Mouse (Mus musculus) kidney, postnatal 4 days (tissue): ENCODE measurements around the gene Ror1.
A peak's percentile ranks its signal among the peaks of the same experiment; 100 is the strongest.

Source experiments
- DNase-seq, 2 experiments: peaks; one replicate each; pipeline ENCODE4 v3.0.0; 2021; ENCODE audit warnings: mixed read lengths in 2 of 2

Ror1 gene

DNA sequence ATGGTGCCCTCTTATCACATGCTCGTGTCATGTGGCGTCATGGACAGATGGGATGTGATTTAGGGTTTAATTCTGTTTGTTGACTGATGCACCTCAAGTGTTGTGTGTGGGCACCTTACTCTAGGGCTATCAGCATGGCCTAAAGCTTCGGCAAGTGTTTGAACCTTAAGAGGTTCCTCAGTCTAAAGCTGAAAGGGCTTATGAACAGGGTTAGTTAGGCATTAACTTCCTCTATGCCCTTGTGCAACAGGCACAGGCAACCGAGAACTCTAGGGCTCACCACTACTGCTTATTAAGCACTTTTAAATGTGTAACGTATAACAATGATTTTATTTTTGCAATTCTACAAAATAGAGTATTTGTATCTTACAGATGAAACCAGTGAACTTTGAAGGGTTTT lies 162.9 kb downstream of the Ror1 start:
- no peak for DNase-seq

DNA sequence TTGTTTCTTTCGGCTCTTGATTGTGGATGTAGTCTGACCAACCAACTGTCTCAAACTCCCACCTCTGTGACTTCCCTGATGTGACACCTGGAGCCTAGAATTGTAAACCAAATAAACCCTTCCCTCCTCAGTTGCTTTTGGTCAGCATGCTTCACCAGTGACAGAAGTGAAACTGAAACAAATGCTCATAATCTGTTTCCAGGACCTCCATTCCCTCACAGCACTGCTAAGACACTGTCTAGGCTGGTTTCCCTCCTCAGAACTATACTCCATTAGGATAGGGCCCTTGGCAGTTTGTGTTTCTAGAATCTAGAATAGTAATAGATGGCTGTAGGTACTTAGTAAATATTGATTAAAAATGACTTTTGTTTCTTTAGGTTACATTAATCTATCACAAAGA lies 168.3 kb downstream of the Ror1 start:
- no peak for DNase-seq

DNA sequence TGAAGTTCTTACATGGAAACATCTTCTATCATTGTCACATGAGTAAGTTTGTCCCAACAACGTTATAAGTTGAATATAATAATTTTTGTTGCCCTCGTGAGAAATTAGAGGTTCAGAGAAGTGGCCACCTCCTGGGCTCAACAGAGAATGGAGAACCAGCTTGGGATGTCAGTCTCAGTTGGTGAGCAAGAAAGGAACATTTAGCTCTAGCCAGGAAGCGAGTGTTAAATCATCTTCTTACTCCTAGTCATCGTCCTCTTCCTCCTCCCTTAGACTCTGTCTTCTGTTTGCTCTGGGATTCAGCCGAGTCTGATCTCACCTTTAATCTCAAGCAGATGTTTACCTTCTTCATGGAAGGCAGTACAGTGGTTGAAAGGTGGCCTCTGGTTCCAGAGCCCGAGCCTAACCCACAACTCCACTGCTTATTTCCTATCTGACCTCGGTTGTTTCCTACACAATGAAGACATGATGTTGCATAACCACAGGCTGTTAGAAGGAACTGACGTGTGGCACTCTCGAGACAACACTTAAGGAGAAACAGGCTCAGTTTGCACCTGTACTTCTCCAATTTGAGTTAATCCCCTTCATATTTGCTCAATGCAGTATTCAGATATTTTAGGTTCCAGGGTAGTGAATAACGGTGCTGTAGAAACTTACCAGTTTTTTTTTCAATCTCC lies 175.6 kb downstream of the Ror1 start:
- DNase-seq = no peak

DNA sequence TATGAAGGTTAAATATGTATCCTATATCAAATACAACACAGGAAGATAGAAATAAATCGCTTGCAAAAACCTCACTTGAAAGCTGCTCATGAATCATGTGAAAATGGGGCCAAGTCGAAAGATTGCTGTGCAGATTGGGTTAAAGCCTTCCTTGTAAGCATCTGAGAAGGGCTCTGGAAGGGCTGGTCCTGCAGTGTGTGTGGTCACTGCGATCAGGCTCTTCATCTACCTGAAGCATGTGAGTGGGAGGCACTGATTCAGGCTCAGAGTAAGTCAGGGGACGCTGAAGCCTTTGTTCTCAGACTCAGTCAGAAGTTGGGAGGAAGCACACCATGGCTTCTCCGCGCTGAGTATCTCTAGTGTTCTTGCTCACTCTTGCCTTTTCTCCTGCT lies 176.1 kb downstream of the Ror1 start:
- DNase-seq = no peak

DNA sequence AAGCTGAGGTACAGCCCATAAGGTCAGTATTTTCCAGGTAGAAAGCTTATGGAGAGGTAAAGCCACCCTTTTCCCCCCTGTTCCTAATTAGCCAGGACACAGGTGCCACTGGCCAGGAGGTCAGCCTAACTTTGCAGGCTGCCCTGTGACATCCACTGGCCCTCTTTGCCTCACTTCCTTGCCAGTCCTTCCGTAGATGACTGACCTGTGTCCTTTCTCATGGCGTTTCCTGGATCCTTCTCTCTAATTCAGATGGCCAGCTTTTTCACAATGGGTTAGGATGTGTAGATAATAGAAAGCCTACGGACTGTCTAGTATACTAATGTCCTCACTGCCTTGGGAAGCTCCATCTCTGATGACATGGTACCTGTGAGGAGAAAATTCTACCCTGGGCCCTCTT lies 177.8 kb downstream of the Ror1 start:
- no peak for DNase-seq

DNA sequence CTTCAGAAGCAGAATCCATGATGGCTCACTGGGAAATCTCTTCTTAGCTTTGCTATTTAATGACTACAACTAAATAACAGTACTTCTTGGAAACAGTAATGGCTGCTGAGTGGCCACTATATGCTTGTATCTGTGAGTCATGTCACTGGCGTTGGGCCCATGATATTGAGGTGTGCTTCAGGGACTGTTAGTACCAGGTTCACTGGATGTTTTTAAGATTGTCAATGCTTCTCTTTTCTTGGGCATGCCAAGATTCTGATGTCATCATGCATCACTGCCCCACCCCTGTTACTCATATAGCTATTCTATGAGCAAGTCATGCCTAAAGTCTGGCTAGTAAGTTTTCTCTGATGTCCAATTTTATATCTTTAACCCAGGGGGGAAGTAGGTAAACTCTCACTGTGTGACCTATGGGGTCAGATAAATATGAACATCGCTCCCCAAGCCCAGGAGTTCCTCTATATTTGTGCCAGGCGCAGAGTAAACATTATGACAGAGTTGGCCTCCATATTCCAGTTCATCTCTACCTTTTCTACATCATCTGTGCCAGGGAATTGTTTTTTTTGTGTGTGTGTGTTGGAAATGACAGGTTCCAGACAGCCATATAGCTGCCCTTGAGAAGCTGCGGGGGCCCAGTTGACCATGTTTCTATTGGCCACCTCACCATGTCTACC lies 178.4 kb downstream of the Ror1 start:
- DNase-seq = no peak

DNA sequence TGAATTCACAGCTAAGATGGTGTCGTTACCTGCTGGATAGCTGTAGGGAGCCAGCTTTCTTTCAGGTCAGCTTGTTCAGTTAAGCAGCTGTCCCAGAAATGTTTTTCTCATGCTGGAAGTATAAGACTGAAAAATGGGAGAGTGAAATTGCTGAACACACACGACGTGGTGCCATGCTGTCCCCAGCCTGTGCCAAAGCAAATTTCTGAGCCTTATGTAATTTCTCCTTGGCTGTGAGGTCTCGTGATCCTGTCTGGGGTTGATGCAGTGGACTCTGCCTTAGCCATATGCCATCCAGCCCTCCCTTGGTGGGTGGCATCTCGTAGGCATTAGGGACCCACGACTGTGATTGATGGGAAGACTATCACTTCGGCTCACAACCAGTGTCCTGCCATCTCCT lies 180.9 kb downstream of the Ror1 start:
- DNase-seq = no peak

DNA sequence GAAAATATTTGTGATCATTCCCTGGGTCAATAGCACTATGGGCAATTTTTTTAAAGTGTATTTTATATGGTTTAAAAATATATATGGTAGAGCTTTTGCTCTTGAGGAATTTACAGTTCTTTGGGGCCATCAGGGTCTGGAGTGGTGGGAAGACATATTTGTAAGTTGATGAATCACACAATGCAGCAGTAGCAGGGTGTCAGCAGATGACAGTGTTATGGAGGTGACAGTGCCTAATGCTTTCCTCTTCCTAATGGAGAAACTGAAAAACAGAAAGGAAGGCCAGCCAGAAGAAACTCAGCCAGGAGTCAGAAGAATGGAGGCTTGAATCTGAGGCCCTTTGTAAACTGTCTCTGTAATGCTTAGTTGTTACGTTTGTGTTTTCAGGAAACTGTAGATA lies 181.4 kb downstream of the Ror1 start:
- no peak for DNase-seq

DNA sequence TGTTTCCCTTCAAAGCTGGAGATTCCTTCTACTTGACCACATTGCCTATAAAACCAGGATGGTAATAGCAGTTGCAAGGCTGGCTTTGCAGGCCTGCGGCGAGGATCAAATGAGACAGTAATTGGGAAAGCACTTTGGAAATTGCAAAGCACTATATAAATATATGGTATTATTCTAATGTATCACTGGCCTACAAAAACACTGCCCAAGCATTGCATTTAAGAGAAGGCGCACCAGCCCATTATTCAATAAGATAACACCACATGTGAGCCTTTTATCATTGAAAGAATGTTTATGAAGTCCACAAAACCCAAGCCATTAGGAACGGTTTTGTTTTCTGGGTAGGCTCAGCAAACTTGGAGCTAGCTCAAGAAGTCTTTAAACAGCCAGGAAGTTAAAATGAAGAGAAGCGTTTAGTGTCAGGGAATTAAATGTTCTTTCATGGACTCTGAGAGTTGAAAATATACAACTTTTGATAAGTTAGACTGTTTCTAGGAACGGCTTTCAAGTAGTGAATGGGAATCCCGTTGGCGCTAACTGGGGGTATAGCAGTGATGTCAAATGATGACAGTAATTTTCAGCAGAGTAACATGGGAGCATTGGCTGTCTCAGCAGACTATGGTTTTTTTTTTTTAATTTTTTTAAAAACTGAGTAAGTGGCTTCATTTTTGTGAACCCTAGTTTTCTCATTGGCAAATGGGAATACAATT lies 187.7 kb downstream of the Ror1 start:
- no peak for DNase-seq

DNA sequence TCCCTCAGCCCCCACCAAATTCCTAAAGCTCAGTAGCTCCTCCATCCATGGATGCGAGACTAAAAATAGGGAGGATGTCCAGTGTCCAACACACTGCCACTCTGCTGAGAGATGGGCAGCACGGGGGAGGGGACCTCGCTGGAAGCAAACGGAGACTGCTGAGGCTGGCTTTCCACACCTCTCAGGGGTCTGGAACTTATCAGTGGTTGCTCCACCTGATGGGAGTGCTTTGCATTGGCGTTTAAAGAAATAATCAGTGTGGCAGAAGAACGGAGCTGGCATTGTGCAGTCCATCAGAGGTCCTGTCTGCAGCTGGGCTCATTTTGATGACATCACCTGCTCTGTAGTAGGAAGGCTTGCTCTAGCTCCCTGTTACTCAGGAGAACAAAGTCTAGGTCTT lies 188.9 kb downstream of the Ror1 start:
- DNase-seq = no peak

DNA sequence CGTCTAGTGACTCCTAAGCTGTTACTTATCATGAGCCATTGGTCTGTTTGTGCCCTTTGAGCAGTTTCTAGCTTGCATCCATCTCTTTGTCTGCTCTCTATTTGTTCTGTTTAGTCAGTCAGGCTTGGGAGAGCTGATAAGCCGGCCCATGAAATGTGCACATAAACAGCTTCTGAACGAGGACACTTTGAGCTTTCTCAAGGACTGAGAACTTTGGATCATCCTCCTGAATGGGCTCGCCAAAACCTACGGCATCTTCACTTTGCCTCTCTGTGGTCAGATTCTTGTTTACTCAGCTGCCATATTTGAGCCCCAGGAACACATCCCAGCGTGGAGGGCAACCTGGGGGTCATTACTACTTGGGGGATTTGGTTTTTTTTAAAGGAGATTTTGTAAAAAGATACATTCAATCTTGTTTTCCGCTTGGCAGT lies 190.5 kb downstream of the Ror1 start:
- no peak for DNase-seq

DNA sequence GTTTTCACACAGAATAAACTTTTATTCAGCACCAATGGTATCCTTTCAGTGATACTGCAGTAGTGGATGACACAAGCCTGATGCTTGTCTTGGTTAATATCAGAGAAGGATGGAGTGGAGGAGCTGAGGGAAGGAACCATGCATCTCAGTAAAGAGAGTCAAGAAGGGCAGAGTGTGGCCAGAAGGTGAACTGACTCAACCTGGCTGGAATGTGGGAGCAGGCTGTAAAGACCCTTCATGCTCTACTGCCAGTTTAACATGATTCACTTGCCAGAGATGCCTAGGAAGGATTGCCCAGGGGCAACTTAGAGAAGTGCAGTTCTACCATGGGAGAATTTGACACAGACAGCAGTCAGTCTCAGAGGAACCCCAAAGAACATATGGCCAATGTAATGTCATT lies 191.2 kb downstream of the Ror1 start:
- no peak for DNase-seq

DNA sequence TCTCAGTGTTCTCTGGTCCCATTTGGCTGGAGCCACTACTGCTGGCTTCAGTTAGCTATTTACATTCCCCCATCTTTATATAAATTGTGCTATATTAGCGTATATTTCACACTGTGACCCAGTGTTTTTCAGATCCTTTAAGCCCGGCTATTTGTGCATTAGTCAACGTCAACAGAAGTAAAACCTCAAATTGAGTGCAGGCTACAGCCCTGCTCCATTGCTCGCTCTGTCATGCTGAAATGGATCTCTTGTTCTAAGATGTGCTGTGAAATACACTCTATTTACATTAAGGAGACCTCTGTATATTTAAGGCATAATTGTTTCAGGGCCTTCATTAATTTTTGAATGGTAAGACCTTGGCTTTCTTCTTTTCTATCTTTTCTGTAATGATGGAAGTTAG lies 192.2 kb downstream of the Ror1 start:
- no peak for DNase-seq

DNA sequence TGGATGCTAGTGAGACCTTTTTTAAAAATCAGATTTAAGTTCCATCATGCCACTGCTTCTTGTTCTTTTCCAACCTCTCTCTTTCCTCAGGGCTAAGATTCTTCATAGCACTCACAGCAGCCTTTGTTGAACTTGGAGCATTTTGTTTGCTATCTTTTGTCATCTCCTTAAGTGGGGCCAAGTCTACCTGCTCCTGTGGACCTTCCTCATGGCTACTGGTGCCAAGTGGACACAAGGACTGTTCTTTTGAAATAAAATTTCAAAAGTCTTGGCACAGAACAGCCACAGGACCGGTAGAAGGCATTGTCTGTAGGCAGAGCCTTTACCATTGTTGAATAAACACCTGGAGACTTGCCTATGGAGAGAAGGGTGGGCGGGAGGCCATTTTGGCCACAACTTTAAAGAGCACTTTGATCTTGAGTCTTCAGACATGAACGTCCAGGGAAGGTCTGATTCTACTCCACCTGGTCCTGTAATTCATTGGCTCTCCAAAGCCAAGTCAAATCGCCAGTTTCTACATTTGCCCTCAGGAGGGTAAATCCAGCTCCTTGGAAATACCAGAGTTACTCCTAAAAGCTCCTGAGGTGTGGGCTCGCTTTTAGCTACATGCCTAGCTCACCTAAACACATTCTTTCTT lies 195.5 kb downstream of the Ror1 start:
- DNase-seq = no peak

DNA sequence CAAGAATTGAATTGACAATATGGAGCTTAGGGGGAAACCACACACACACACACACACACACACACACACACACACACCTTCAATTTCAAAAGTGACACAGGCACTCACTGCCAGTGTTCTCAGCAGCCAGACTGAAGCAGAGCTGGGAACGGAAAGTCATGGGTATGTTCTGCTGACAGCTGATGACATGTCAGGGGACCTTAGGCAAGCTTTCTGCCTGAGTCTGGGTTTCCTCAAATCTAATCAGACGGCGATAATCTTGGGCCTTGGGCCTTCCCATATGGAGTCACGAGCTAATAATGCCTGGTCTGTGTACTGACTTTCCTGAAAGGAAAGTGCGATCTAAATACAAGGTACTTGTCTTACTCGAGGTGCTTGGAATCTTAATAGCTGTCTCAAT lies 202.1 kb downstream of the Ror1 start:
- no peak for DNase-seq

DNA sequence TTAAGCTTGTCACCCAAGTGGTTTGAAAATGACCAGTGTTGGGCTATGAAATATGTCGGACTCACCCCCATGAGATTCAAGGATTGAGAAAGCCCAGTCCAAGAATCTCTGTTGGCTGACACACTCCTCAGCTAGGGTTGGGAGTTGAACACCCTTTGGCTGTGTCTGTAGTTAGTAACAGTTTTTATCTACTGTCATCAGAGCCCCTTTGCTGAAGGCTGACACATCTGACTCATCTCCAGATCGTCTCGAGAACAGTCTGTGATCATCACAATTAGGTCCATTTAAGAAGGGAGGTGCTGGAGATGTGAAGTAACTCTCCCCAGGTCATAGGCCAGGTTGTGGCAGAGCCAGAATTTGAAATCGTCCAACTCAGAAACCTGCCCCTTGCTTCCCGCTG lies 203.0 kb downstream of the Ror1 start:
- DNase-seq = no peak

DNA sequence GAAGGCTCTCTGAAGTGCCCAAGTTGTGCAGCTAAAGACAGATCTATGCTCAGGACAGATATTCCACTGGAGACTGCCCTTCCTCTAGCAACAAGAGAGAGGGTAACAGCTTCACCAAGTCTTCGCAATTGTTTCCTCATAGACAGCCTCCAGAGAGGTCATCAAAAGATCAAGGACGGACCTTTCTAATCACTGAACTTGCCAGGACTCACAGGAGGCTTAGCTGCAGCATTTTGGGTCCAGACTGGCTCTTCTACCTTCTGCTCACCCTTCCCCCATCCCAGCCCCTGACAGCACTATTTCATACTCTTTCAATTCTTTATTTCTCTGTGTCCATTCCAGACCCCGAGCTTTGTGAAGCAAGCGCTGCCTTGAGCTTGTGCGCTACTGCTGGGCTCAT lies 204.6 kb downstream of the Ror1 start:
- no peak for DNase-seq

DNA sequence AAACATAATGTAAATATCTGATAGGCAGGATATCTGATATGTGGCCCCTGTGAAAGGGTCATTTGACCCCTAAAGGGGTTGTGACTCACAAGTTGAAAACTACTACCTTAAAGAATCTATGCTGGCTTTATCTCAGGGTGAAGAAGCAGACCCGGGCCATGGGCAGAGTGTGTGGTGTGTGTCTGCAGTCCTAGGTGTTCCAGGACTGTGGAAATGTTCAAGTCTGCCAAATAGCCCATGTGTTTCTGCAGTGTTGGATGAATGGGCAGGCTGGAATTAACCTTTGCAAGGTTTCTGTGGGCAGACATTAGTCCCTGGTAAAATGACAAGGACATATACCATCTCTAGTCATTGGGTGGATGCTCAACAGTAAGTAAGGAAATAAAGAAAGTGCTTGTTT lies 205.8 kb downstream of the Ror1 start:
- no peak for DNase-seq

DNA sequence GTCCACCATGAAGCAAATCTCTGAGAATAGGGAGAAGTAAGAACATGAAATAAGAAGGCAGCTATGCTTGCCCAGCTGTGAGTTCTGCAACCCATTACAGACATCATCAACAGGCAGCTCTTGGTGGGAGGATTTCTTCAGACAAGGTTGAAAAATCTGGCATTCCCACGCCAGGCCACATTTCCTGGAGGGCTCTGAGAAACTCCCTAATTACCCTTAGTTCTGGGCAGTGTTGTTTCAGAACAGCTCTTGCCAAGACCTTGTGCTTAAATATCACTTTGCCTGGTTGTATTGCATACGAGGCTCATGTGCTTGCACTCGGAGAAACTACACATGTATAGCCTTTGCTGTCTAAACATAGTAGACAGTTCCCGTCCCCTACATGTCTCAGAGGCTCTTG lies 211.8 kb downstream of the Ror1 start:
- DNase-seq = peak in 1 of 2 experiments; percentile 24

DNA sequence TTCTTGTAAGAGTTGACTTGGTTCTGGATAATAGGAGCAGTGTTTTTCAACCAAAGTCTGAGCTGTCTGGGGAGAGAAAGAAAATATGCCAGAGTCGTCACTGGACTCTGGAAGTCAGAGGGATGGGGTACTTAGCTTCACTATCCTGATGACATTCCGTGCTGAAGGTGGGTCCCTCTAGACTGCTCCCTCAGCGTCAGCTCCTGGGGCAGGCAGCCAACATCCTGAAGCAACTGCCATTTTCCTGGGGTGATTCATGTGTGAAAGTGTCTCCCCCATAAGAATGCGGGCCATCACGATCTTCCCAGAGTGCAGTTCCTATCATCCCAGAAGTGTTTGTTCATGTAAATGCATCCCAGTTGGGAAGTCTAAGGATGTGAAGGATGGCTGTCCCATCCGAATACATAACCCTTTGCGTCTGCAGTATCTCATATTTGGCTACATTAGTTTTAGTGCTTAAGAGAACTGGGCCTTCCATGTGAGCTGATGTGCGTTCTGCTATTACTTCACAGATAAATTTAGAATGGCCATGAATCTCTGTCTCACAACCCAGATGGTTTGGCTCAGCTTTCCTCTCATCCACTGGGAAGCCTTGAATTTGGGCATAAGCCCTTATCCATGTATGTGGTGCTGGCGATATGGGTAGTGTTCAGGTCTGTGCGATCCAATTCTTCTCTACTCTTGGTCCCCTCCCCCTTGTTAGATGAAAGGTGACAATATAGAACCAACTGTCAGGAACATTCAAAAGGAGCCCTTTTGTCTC lies 216.4 kb downstream of the Ror1 start:
- peak; percentile 42 to 45 for DNase-seq

DNA sequence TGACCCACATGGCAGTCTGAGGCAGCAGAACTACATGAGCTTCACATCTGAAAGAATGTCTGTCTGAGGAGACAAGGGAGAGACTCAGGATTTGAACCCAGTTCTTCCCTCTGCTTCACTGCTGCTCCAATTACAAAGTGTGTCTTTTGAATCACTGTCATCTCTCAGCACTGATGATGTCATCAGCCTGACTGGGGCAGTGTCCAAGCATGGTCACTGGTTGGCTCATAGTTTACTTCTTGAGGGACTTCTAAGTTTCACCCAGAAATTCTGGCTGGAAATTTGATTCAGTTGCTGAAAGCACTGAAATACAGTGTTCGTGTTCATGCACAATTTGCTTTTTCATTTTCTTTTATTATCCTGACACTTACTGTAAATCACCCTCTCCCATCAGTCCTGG lies 219.5 kb downstream of the Ror1 start:
- DNase-seq = no peak

DNA sequence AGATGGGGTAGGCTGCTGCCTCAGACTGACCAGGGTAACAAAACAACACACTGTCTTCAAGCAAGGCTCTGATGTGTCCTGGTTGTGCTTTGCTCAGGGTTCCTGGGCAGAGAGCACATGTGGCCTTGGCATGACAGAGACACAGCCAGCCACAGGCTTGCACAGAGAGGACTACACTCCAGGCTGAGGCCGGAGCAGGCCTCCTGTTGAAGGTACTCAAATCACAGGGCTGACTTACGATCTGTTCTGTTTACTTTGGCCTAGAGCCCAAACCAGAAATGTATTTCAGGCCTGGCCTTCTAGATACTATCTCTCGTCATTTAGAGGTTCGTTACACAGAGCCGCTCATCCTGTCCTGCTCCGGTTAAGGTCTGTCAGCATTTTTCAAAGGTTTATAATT lies 226.2 kb downstream of the Ror1 start:
- DNase-seq = peak; percentile 29 to 48
